Mouse (Mus musculus): Measurements from ENCODE around the gene Lpin2. TPM values are rescaled to one million over a fixed set of nuclear protein-coding genes. Genes with fewer than 3 reads are reported as not detected.

Gene Lpin2
- polyA plus RNA-seq, 1 experiment from 2014 or later = 17.1 TPM

DNA sequence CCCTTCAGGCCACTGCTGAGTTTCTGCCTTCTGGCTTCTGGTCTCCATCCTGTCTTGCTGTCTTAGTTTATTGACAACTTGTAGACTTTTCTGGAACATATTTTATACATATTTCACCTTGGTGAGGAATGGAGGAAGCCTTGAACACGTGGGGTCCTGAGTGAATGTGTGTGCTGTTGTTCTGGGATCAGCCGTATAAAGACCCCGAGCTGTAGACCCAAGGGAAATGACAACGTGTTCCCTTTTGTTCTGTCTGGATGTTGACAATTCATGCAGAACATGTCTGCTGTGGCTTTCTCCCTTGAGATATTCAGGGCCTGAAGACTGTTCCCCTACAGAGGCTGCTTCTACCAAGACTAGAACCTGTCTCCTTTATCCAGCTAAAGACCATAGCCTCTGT, 5.0 kb upstream of the Lpin2 start:
- Histone ChIP-seq H3K9me3 (no peaks in the 10 kb centered on the region), H3K4me3 (no peak overlapping the region), H3K9ac (no peak overlapping the region), H3K27me3 (replicated peaks) (no peaks in the 10 kb centered on the region), H3K36me3 (no peaks in the 10 kb centered on the region), H3K4me1 (peaks cover 26% of the 10 kb centered on the region), H3K27ac (replicated peaks) (no peak overlapping the region), H3K4me2 (no peak overlapping the region)
- no peak for ATAC-seq (ENCODE audit: extremely low read depth, insufficient number of reproducible peaks, low FRiP score, low TSS enrichment)
- WGBS = 78% methylated on average over 4 of the region's 4 CpGs

- no peak overlapping the region for H3K27ac ChIP-seq (replicated peaks)
- no peak overlapping the region for H3K9ac ChIP-seq
- WGBS = 40% methylated on average over 2 of the region's 2 CpGs
- H3K4me1 ChIP-seq = peaks cover 31% of the 10 kb centered on the region
- no peaks in the 10 kb centered on the region for H3K36me3 ChIP-seq
- ATAC-seq (ENCODE audit: extremely low read depth, insufficient number of reproducible peaks, low FRiP score, low TSS enrichment) = no peak
- no peak overlapping the region for H3K4me3 ChIP-seq
- no peaks in the 10 kb centered on the region for H3K9me3 ChIP-seq
- no peak overlapping the region for H3K4me2 ChIP-seq
- H3K27me3 ChIP-seq (replicated peaks) = no peaks in the 10 kb centered on the region
These were observed 4.4 kb upstream of the Lpin2 start for GRCm38 (mm10) chr17:71177949-71178348.

DNA sequence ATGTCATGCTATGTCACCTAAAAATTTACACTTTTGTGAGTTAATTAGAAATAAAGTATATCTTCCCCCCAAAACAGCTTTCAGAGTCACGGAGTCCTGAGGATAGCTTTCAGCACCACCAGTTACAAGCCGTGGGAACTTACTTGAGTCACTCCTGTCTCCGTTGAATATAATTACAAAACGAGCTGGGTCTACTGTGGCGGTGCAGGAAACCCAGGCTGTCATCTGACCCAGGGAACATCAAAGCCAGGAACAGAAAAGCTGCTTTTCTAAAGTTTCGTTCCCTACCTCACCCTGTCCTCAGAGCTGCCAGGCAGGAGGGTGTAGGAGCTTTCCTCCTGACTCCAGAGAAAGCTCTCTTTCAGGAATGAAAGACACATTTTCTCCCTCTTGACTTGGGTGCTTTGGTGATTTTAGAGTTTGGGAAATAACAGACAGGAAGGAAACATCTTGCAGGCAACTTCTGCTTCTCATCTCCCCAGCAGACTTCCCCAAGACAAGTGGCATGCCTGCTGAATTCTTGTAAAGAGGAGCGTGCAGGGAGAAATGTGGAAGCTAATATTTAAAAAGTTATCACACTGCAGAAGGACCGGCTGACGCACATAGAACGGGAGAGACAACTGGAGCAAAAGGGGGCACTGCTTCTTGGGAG, 3.7 kb upstream of the Lpin2 start:
- 28% methylated on average over 10 of the region's 10 CpGs for WGBS
- Histone ChIP-seq H3K9me3 (no peaks in the 10 kb centered on the region), H3K4me3 (no peak overlapping the region), H3K9ac (0 out of 2 replicates have a peak overlapping the region, but pooled peaks have one; percentile 40), H3K36me3 (no peaks in the 10 kb centered on the region), H3K4me1 (peaks cover 31% of the 10 kb centered on the region), H3K27ac (replicated peaks) (peak overlapping the region; percentile 42; the same call in 1 of the 2 replicates), H3K4me2 (peak overlapping the region; percentile 45), H3K27me3 (replicated peaks) (no peaks in the 10 kb centered on the region)
- no peak for ATAC-seq (ENCODE audit: extremely low read depth, insufficient number of reproducible peaks, low FRiP score, low TSS enrichment)

GRCm38 (mm10) chr17:71179551-71180309, 2.6 kb upstream of the Lpin2 start:
- no peaks in the 10 kb centered on the region for H3K27me3 ChIP-seq (replicated peaks)
- H3K4me3 ChIP-seq = no peak overlapping the region
- H3K9me3 ChIP-seq = no peaks in the 10 kb centered on the region
- peaks cover 35% of the 10 kb centered on the region for H3K4me1 ChIP-seq
- ATAC-seq (ENCODE audit: extremely low read depth, insufficient number of reproducible peaks, low FRiP score, low TSS enrichment) = no peak
- H3K4me2 ChIP-seq = no peak overlapping the region
- no peak overlapping the region for H3K27ac ChIP-seq (replicated peaks)
- H3K9ac ChIP-seq = no peak overlapping the region
- WGBS = 82% methylated on average over 11 of the region's 11 CpGs
- no peaks in the 10 kb centered on the region for H3K36me3 ChIP-seq

GRCm38 (mm10) chr17:71180601-71181000, 1.8 kb upstream of the Lpin2 start:
- no peak for ATAC-seq (ENCODE audit: extremely low read depth, insufficient number of reproducible peaks, low FRiP score, low TSS enrichment)
- Histone ChIP-seq H3K9me3 (no peaks in the 10 kb centered on the region), H3K27ac (replicated peaks) (no peak overlapping the region), H3K4me1 (peaks cover 43% of the 10 kb centered on the region), H3K36me3 (no peaks in the 10 kb centered on the region), H3K4me3 (no peak overlapping the region), H3K4me2 (no peak overlapping the region), H3K9ac (no peak overlapping the region), H3K27me3 (replicated peaks) (no peaks in the 10 kb centered on the region)
- 90% methylated on average over 4 of the region's 4 CpGs for WGBS

- Histone ChIP-seq H3K4me2 (peak overlapping the region; percentile 78), H3K9me3 (no peaks in the 10 kb centered on the region), H3K4me3 (peak overlapping the region; percentile 88), H3K4me1 (peaks cover 62% of the 10 kb centered on the region), H3K27me3 (replicated peaks) (no peaks in the 10 kb centered on the region), H3K9ac (peak overlapping the region; percentile 93), H3K27ac (replicated peaks) (peak overlapping the region; percentile 87), H3K36me3 (no peaks in the 10 kb centered on the region)
- WGBS = under 1% methylated on average over 71 of the region's 71 CpGs
- peak; percentile 97 for ATAC-seq (ENCODE audit: extremely low read depth, insufficient number of reproducible peaks, low FRiP score, low TSS enrichment)
These were observed 704 bp downstream of the Lpin2 start for GRCm38 (mm10) chr17:71182871-71183656.

DNA sequence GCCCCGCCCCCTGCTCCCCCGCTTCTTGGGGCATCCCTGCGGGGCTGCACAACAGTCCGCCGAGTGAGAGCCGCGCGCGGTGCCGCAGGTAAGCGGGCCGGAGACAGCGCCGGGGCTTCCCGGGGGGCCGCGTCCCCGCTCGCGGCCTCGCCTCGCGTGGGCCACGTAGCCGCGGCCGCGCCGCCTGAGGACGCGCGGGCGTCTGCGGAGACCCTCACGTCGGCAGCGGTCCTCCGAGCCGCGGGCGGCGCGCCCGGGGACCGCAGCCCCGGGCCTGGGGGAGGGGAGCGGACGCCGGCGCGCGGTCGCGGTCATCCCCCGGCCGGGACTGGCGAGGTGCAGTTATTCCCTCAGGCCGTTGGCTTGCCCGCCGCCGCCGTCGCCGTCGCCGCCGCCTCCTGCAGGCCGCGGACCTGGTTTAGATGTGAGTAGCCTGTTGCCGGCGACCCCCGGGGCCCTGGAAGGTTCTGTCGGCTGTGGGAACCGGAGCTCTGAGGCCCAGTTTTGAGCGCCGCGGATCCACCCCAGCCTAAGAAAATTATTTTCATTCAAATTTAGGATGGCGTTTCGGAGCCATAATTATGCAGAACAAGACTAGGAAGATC, 1.4 kb downstream of the Lpin2 start:
- Histone ChIP-seq H3K27me3 (replicated peaks) (no peaks in the 10 kb centered on the region), H3K9ac (peak overlapping the region; percentile 93), H3K27ac (replicated peaks) (peak overlapping the region; percentile 87), H3K4me1 (peaks cover 55% of the 10 kb centered on the region), H3K36me3 (no peaks in the 10 kb centered on the region), H3K4me2 (peak overlapping the region; percentile 78), H3K4me3 (peak overlapping the region; percentile 88), H3K9me3 (no peaks in the 10 kb centered on the region)
- 0 out of 2 replicates have a peak, but pooled peaks have one; percentile 1 for ATAC-seq (ENCODE audit: extremely low read depth, insufficient number of reproducible peaks, low FRiP score, low TSS enrichment)
- under 1% methylated on average over 66 of the region's 79 CpGs for WGBS

- H3K4me1 ChIP-seq = peaks cover 50% of the 10 kb centered on the region
- peak overlapping the region; percentile 88 for H3K4me3 ChIP-seq
- no peaks in the 10 kb centered on the region for H3K27me3 ChIP-seq (replicated peaks)
- no peak for ATAC-seq (ENCODE audit: extremely low read depth, insufficient number of reproducible peaks, low FRiP score, low TSS enrichment)
- no peaks in the 10 kb centered on the region for H3K9me3 ChIP-seq
- no peaks in the 10 kb centered on the region for H3K36me3 ChIP-seq
- H3K27ac ChIP-seq (replicated peaks) = peak overlapping the region; percentile 87; the same call in 1 of the 2 replicates
- WGBS = 11% methylated on average over 22 of the region's 22 CpGs
- peak overlapping the region; percentile 78 for H3K4me2 ChIP-seq
- H3K9ac ChIP-seq = peak overlapping the region; percentile 93
These were observed 2.2 kb downstream of the Lpin2 start for GRCm38 (mm10) chr17:71184356-71185111.

DNA sequence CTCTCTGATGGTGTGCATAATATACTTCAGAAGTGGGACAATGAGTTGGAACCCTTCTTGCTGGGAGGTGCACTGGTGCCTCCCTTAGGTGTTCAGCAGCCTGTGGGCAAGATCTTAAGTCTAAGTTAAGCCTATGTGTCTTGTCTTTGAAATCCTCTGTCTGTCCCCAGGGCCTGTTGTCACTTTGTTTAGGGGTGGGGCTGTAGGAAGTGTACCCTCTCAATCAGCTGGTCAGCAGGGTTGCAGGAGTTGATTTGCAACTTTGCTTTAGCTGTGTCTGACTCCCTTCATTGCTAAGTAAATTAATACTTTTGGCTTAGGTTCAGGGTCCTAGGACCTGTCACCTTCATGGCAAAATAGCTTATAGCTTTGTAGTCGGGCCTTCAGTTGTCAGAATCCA, 3.0 kb downstream of the Lpin2 start:
- no peak for ATAC-seq (ENCODE audit: extremely low read depth, insufficient number of reproducible peaks, low FRiP score, low TSS enrichment)
- peak overlapping the region; percentile 93; the same call in 1 of the 2 replicates for H3K9ac ChIP-seq
- H3K27me3 ChIP-seq (replicated peaks) = no peaks in the 10 kb centered on the region
- no peak overlapping the region for H3K27ac ChIP-seq (replicated peaks)
- H3K4me1 ChIP-seq = peaks cover 56% of the 10 kb centered on the region
- 63% methylated on average over 1 of the region's 1 CpGs for WGBS
- peak overlapping the region; percentile 88 for H3K4me3 ChIP-seq
- H3K4me2 ChIP-seq = peak overlapping the region; percentile 78
- no peaks in the 10 kb centered on the region for H3K9me3 ChIP-seq
- H3K36me3 ChIP-seq = no peaks in the 10 kb centered on the region

GRCm38 (mm10) chr17:71190589-71190988, 8.2 kb downstream of the Lpin2 start:
- Histone ChIP-seq H3K9me3 (peaks cover 4% of the 10 kb centered on the region; the same call in 1 of the 2 replicates), H3K27me3 (replicated peaks) (no peaks in the 10 kb centered on the region)
- WGBS = 81% methylated on average over 7 of the region's 7 CpGs

More at GRCm38 (mm10) chr17:71190589-71190988, 8.2 kb downstream of the Lpin2 start:
- no peak for ATAC-seq (ENCODE audit: extremely low read depth, insufficient number of reproducible peaks, low FRiP score, low TSS enrichment)
- no peak overlapping the region for H3K27ac ChIP-seq (replicated peaks)
- H3K4me1 ChIP-seq = peaks cover 59% of the 10 kb centered on the region
- H3K9ac ChIP-seq = no peak overlapping the region
- no peaks in the 10 kb centered on the region for H3K36me3 ChIP-seq
- H3K4me2 ChIP-seq = no peak overlapping the region
- H3K4me3 ChIP-seq = no peak overlapping the region
